Mouse (Mus musculus): ENCODE results near the gene Ifnb1. TPM values are rescaled to one million over a fixed set of nuclear protein-coding genes. Genes with fewer than 3 reads are reported as not detected.

Ifnb1 gene
- polyA plus RNA-seq (2012; rRNA removed), result not detected in 2 replicates

DNA sequence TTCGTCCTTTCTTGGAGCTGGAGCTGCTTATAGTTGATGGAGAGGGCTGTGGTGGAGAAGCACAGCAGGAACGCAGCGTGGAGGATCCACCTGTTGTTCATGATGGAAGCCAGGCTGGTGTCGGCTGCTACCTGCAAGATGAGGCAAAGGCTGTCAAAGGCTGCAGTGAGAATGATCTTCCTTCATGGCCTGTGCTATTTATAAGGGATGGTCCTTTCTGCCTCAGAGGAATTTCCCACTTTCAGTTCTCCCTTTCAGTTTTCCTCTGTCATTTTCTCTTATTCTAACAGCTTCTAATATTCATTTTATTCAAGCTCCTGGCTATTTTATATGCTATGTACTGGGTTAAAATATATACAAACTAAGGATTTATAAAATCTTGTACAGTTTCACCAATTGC is at the start of gene Ifnb1:
Ifnb1 (minus strand) TSS at position 101 of the 400 bp plus-strand sequence.

DNA sequence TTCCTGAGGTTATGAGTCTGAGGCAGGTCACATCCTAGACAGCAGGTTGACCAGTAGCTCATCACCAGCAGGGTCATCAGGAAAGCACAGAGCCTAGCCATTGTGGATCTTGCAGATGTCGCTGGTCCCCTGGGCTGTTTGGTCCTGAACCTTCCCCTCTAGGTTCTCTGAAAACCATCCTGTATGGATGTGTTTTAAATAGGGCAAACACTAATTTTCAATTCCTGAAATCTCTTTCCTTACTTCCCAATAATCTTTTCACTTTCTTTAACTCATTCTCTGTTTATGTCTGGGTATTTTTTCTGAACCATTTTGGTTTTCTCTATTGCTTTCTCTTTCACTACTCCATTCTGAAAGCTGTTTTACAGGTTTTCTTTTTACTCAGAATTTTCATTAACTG is 49.1 kb upstream of the Ifnb1 start, which contains the start of gene Ifna14:
Ifna14 (minus strand) TSS at position 101 of the 400 bp plus-strand sequence.

DNA sequence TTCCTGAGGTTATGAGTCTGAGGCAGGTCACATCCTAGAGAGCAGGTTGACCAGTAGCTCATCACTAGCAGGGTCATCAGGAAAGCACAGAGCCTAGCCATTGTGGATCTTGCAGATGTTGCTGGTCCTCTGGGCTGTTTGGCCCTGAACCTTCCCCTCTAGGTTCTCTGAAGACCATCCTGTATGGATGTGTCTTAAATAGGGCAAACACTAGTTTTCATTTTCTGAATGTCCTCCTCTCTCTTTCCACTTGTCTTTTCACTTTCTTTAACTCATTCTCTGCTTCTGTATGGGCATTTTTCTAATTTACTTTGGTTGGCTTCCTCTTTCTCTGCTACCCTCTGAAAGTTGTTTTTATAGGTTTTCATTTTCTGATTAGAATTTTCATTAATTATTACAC is 35.6 kb upstream of the Ifnb1 start, which contains the start of gene Ifna15:
Ifna15 (minus strand) TSS at position 101 of the 400 bp plus-strand sequence.

Other genes starting within 250 kb of the Ifnb1 start
- 2.2 and 2.4 TPM in 2 replicates for gene Hacd4, start 83.8 kb downstream of the Ifnb1 start, polyA plus RNA-seq (2012; rRNA removed)
- not detected in 2 replicates for gene Ifna15, start 35.5 kb upstream of the Ifnb1 start, polyA plus RNA-seq (2012; rRNA removed)
- not detected in 2 replicates for gene Ifna14, start 49.0 kb upstream of the Ifnb1 start, polyA plus RNA-seq (2012; rRNA removed)
- gene Ifna9, start 69.6 kb upstream of the Ifnb1 start, polyA plus RNA-seq (2012; rRNA removed), result not detected in 2 replicates
- not detected in 2 replicates for gene Ifna12, start 80.6 kb upstream of the Ifnb1 start, polyA plus RNA-seq (2012; rRNA removed)
- 1.1 and 1.9 TPM in 2 replicates for gene C87499, start 111.6 kb upstream of the Ifnb1 start, polyA plus RNA-seq (2012; rRNA removed)
- gene Ifna13, start 121.7 kb upstream of the Ifnb1 start, polyA plus RNA-seq (2012; rRNA removed), result not detected in 2 replicates
- not detected in 2 replicates for gene Ifna16, start 154.2 kb upstream of the Ifnb1 start, polyA plus RNA-seq (2012; rRNA removed)
- gene Ifna2, start 161.1 kb upstream of the Ifnb1 start, polyA plus RNA-seq (2012; rRNA removed), result not detected in 2 replicates
- not detected in 2 replicates for gene Ifnab, start 168.6 kb upstream of the Ifnb1 start, polyA plus RNA-seq (2012; rRNA removed)
- gene Gm26566, start 199.0 kb upstream of the Ifnb1 start, polyA plus RNA-seq (2012; rRNA removed), result 0.54 and 0.57 TPM in 2 replicates
- 26.4 and 40.2 TPM in 2 replicates for gene Klhl9, start 199.7 kb upstream of the Ifnb1 start, polyA plus RNA-seq (2012; rRNA removed)
- gene Gm13271, start 232.1 kb upstream of the Ifnb1 start, polyA plus RNA-seq (2012; rRNA removed), result not detected in 2 replicates
- not detected in 2 replicates for gene Gm13283, start 237.3 kb upstream of the Ifnb1 start, polyA plus RNA-seq (2012; rRNA removed)